Mouse (Mus musculus): Measurements from ENCODE around the gene Cped1. TPM values are rescaled to one million over a fixed set of nuclear protein-coding genes. Genes with fewer than 3 reads are reported as not detected.

The Cped1 gene
- total and polyA plus RNA-seq, 2 experiments from 2014 or later: 3.6 to 13.2 TPM

DNA sequence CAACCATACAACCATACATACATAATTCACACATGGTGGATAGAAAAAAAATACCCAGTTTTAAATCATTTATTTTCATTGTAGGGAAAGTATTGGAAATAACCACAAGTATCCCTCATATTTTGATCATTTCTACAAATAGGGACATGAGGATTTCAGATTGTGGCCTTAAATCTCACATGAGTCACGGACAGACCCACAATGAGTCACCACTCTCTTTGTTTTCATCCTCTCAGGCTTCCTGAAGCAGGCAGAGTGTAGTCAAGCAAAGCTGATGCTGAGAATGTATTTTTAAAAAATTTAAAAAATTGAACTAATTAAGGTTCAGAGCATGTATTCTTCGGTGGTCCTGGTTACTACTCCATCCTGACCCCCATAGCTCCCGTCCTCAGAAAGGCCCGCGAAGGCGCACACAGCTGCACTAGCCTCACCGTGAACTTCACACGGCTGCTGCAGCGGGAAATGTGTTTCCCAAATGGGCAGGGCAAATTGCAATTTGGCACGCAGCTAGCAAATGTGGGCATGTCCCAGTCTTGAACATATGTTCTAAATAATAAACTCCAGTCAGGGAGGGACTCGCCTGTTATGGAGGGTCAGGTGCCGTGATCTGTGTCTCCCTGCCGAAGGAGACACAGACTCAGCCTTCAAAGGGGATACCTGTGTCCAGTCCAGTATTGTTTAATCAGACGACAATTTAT lies 230.7 kb downstream of the Cped1 start:
- H3K4me1 ChIP-seq (ENCODE audit: control insufficient read depth, insufficient read depth): peaks cover 4% of the 10 kb centered on the region; the same call in 1 of the 2 replicates
- H3K36me3 ChIP-seq (replicated peaks; ENCODE audit: control insufficient read depth, insufficient read depth, low read length): no peaks in the 10 kb centered on the region
- H3K27me3 ChIP-seq (ENCODE audit: control insufficient read depth, insufficient read depth, low read length): no peaks in the 10 kb centered on the region
- H3K4me3 ChIP-seq (ENCODE audit: low read depth, low read length): no peak overlapping the region
- H3K4me2 ChIP-seq (ENCODE audit: low read depth, low read length): no peak overlapping the region
- TF ChIP-seq CTCF (IDR thresholded peaks at IDR 0.05; ENCODE audit: low read depth) (no peak), EP300 (IDR thresholded peaks at IDR 0.05; ENCODE audit: low read depth) (no peak)
- H3K9me3 ChIP-seq (replicated peaks; ENCODE audit: control insufficient read depth, low read length): no peaks in the 10 kb centered on the region
- no peak for DNase-seq (ENCODE audit: low spot score)
- WGBS: 89% methylated on average over 14 of the region's 14 CpGs
- no peak overlapping the region for H3K27ac ChIP-seq (ENCODE audit: low read depth)
- no peak for ATAC-seq (ENCODE audit: insufficient read depth, low read depth)
- H3K9ac ChIP-seq (replicated peaks; ENCODE audit: low read depth, low read length): no peak overlapping the region

DNA sequence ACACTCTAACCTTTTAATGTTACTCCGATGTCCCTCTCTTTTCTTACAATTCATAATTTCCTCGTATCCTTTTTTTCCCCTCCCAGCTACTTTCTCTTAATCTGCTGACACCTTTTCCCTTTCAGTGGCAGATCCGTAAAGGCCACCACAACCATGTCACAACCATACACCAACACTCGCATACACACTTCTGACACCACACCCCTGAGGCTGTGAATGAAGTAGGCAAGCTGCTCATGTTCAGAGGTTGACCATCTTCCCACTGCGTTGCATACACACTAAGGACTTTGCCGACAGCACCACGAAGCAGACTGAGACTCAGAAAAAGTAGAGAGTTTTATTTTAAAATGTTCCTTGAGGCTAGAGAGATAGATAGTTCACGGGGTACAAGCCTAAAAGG lies 235.4 kb downstream of the Cped1 start:
- H3K36me3 ChIP-seq (replicated peaks; ENCODE audit: control insufficient read depth, insufficient read depth, low read length): no peaks in the 10 kb centered on the region
- ATAC-seq (ENCODE audit: insufficient read depth, low read depth) (no peak), DNase-seq (ENCODE audit: low spot score) (no peak)
- H3K4me2 ChIP-seq (ENCODE audit: low read depth, low read length): no peak overlapping the region
- H3K9ac ChIP-seq (replicated peaks; ENCODE audit: low read depth, low read length): no peak overlapping the region
- no peak overlapping the region for H3K4me3 ChIP-seq (ENCODE audit: low read depth, low read length)
- no peak for TF ChIP-seq EP300 (IDR thresholded peaks at IDR 0.05; ENCODE audit: low read depth)
- TF ChIP-seq CTCF (IDR thresholded peaks at IDR 0.05; ENCODE audit: low read depth): no peak
- no peak overlapping the region for H3K27ac ChIP-seq (ENCODE audit: low read depth)
- H3K9me3 ChIP-seq (replicated peaks; ENCODE audit: control insufficient read depth, low read length): no peaks in the 10 kb centered on the region
- H3K27me3 ChIP-seq (ENCODE audit: control insufficient read depth, insufficient read depth, low read length): no peaks in the 10 kb centered on the region
- 75% methylated on average over 8 of the region's 8 CpGs for WGBS
- H3K4me1 ChIP-seq (ENCODE audit: control insufficient read depth, insufficient read depth): peaks cover 4% of the 10 kb centered on the region; the same call in 1 of the 2 replicates

DNA sequence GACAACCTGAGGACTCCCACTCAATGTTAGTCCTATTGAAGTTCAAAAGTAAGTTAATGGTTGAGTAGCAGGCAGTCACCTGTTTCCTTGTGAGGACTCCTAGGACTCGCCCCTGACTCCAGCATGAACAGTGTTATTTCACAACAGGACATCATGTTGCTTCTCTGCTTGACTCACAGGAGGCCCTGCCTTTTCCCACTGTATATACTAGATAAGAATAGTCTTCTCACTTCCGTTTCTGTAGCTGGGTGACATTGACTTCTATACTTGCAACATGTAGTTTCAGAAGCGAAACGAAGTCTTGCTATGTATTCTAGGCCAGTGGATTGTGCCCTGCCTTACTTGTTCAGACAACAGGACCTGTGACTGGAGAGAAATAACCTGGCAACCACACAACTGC lies 236.4 kb downstream of the Cped1 start:
- H3K4me2 ChIP-seq (ENCODE audit: low read depth, low read length): no peak overlapping the region
- TF ChIP-seq EP300 (IDR thresholded peaks at IDR 0.05; ENCODE audit: low read depth): no peak
- TF ChIP-seq CTCF (IDR thresholded peaks at IDR 0.05; ENCODE audit: low read depth): no peak
- no peaks in the 10 kb centered on the region for H3K36me3 ChIP-seq (replicated peaks; ENCODE audit: control insufficient read depth, insufficient read depth, low read length)
- H3K27ac ChIP-seq (ENCODE audit: low read depth): no peak overlapping the region
- no peak overlapping the region for H3K4me3 ChIP-seq (ENCODE audit: low read depth, low read length)
- H3K9me3 ChIP-seq (replicated peaks; ENCODE audit: control insufficient read depth, low read length): no peaks in the 10 kb centered on the region
- WGBS: 78% methylated on average over 4 of the region's 4 CpGs
- DNase-seq (ENCODE audit: low spot score) (no peak), ATAC-seq (ENCODE audit: insufficient read depth, low read depth) (no peak)
- peaks cover 4% of the 10 kb centered on the region; the same call in 1 of the 2 replicates for H3K4me1 ChIP-seq (ENCODE audit: control insufficient read depth, insufficient read depth)
- no peak overlapping the region for H3K9ac ChIP-seq (replicated peaks; ENCODE audit: low read depth, low read length)
- H3K27me3 ChIP-seq (ENCODE audit: control insufficient read depth, insufficient read depth, low read length): no peaks in the 10 kb centered on the region

DNA sequence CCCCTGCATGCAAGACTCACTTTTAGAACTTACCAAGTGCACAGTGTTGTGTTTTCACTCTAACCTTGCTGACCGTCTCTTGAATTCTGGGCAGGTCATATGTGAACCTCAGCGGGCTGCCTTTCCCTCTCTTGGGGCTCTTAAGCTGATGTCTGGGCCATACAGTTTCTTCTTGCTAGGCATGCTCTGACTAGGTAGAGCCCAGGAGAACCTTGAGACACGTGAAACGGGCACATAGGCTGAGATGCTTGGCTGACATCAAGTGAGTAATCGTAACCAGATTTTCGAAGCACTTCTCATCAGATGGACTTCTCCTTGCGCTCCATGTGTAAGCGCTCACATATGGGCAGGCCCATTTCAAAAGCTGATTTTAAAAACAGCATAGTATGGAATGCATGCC lies 237.2 kb downstream of the Cped1 start:
- no peaks in the 10 kb centered on the region for H3K36me3 ChIP-seq (replicated peaks; ENCODE audit: control insufficient read depth, insufficient read depth, low read length)
- WGBS: 91% methylated on average over 8 of the region's 8 CpGs
- H3K27me3 ChIP-seq (ENCODE audit: control insufficient read depth, insufficient read depth, low read length): no peaks in the 10 kb centered on the region
- H3K9me3 ChIP-seq (replicated peaks; ENCODE audit: control insufficient read depth, low read length): no peaks in the 10 kb centered on the region
- DNase-seq (ENCODE audit: low spot score) (no peak), ATAC-seq (ENCODE audit: insufficient read depth, low read depth) (no peak)
- no peak overlapping the region for H3K27ac ChIP-seq (ENCODE audit: low read depth)
- peaks cover 4% of the 10 kb centered on the region; the same call in 1 of the 2 replicates for H3K4me1 ChIP-seq (ENCODE audit: control insufficient read depth, insufficient read depth)
- H3K9ac ChIP-seq (replicated peaks; ENCODE audit: low read depth, low read length): no peak overlapping the region
- no peak overlapping the region for H3K4me3 ChIP-seq (ENCODE audit: low read depth, low read length)
- TF ChIP-seq CTCF (IDR thresholded peaks at IDR 0.05; ENCODE audit: low read depth) (no peak), EP300 (IDR thresholded peaks at IDR 0.05; ENCODE audit: low read depth) (no peak)
- H3K4me2 ChIP-seq (ENCODE audit: low read depth, low read length): no peak overlapping the region

DNA sequence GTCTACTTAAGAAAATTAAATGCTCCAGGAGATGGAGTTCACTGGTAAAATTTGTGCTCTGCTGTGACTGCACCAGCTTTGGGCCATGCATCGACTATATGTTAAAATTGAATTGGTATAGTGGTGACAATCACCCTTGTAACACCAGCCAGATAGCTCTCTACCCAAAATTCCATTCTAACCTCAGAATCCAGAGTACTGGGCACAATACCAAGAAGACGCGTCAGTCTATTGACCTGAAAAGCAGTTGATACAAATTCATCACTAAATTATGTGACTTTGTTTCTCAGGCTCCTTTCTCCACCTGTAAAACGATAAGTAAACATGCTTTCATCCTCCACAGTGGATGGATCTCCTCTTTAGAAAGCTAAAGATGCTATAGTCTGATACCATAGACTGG lies 238.6 kb downstream of the Cped1 start:
- Histone ChIP-seq H3K27me3 (ENCODE audit: control insufficient read depth, insufficient read depth, low read length) (no peaks in the 10 kb centered on the region), H3K4me3 (ENCODE audit: low read depth, low read length) (no peak overlapping the region), H3K27ac (ENCODE audit: low read depth) (no peak overlapping the region), H3K9ac (replicated peaks; ENCODE audit: low read depth, low read length) (no peak overlapping the region), H3K4me2 (ENCODE audit: low read depth, low read length) (no peak overlapping the region), H3K4me1 (ENCODE audit: control insufficient read depth, insufficient read depth) (peaks cover 4% of the 10 kb centered on the region; the same call in 1 of the 2 replicates), H3K9me3 (replicated peaks; ENCODE audit: control insufficient read depth, low read length) (no peaks in the 10 kb centered on the region), H3K36me3 (replicated peaks; ENCODE audit: control insufficient read depth, insufficient read depth, low read length) (no peaks in the 10 kb centered on the region)
- no peak for TF ChIP-seq EP300 (IDR thresholded peaks at IDR 0.05; ENCODE audit: low read depth)
- ATAC-seq (ENCODE audit: insufficient read depth, low read depth) (no peak), DNase-seq (ENCODE audit: low spot score) (no peak)
- WGBS: 85% methylated on average over 4 of the region's 4 CpGs

DNA sequence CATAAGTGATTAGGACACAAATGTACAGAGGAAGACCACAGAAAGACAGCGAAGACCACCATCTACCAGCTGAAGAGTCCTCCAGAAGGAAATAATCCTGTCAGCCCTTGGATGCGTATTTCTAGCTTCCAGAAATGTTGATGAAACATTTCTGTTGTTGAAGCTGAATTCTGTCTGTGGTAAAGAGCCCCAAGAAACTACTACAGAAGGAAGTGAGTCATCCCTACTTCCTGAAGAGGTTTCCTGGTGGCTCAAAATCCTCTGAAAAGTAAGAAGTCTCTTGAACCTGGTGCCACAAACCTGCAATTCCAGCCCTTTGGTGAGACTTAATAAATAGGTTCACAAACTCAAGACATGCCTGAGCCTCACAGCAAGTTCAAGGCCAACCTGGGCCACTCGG lies 245.5 kb downstream of the Cped1 start:
- TF ChIP-seq CTCF (IDR thresholded peaks at IDR 0.05; ENCODE audit: low read depth): no peak
- TF ChIP-seq EP300 (IDR thresholded peaks at IDR 0.05; ENCODE audit: low read depth): no peak
- Histone ChIP-seq H3K4me3 (ENCODE audit: low read depth, low read length) (no peak overlapping the region), H3K27me3 (ENCODE audit: control insufficient read depth, insufficient read depth, low read length) (no peaks in the 10 kb centered on the region), H3K27ac (ENCODE audit: low read depth) (no peak overlapping the region), H3K4me1 (ENCODE audit: control insufficient read depth, insufficient read depth) (no peaks in the 10 kb centered on the region), H3K36me3 (replicated peaks; ENCODE audit: control insufficient read depth, insufficient read depth, low read length) (no peaks in the 10 kb centered on the region), H3K4me2 (ENCODE audit: low read depth, low read length) (no peak overlapping the region), H3K9me3 (replicated peaks; ENCODE audit: control insufficient read depth, low read length) (no peaks in the 10 kb centered on the region), H3K9ac (replicated peaks; ENCODE audit: low read depth, low read length) (no peak overlapping the region)
- ATAC-seq (ENCODE audit: insufficient read depth, low read depth) (no peak), DNase-seq (ENCODE audit: low spot score) (no peak)
- WGBS: 77% methylated on average over 3 of the region's 3 CpGs
